Mouse (Mus musculus): ENCODE results near the gene Egfr. TPM values are rescaled to one million over a fixed set of nuclear protein-coding genes. Genes with fewer than 3 reads are reported as not detected.
A peak's percentile ranks its signal among the peaks of the same experiment; 100 is the strongest.

Egfr gene
- total RNA-seq (2012; rRNA removed) (0.04 TPM in 1 of 2 replicates, not detected in the other), total RNA-seq (2014; rRNA removed) (0.26 and 0.27 TPM in 2 replicates), polyA plus RNA-seq (2012; ENCODE audit: insufficient read length, low read depth) (not detected in 2 replicates)

DNA sequence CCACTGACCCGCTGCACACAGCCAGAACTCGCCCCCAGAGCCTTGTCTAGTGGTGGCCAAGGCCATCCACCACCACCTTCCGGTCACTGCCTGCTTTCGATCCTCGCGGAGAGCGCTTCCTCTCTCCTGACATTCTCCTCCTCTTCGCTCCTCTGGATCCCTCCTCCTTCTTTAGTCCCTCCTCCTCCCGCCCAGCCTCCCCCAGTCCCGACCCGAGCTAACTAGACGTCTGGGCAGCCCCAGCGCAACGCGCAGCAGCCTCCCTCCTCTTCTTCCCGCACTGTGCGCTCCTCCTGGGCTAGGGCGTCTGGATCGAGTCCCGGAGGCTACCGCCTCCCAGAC is at the start of gene Egfr:
Egfr (plus strand) TSS at position 197 of the 342 bp plus-strand sequence.
- in situ Hi-C loops (cut with MboI; ENCODE audit: low pct_ligation_motif_present, low pct_unique_long_range_greater_than_20kb, low sequenced_read_pairs) (no loop called here), dilution Hi-C loops (cut with MboI; ENCODE audit: extremely low pct_ligation_motif_present, extremely low pct_unique_long_range_greater_than_20kb, low sequenced_read_pairs) (no loop called here)
- Histone ChIP-seq H3K9me3 (replicated peaks; ENCODE audit: low read length) (no peaks in the 10 kb centered on the region), H3K27ac (ENCODE audit: insufficient read depth, low read depth) (no peak within 1 kb of the TSS), H3K4me1 (ENCODE audit: control insufficient read depth in 1 of 2, insufficient read depth in 2 of 2) (no peaks in the 10 kb centered on the region), H3K9ac (ENCODE audit: insufficient read depth, low read depth) (no peak within 1 kb of the TSS), H3K79me2 (replicated peaks; ENCODE audit: control insufficient read depth, extremely low read depth, insufficient read depth, poor library complexity, severe bottlenecking) (no peaks in the 10 kb centered on the region), H3K4me3 (replicated peaks in 1 of 3; ENCODE audit: low read depth in 2 of 3, low read length in 2 of 3, poor library complexity in 1 of 3) (no peak within 1 kb of the TSS), H3K36me3 (replicated peaks in 1 of 2; ENCODE audit: control insufficient read depth in 1 of 2, insufficient read depth in 1 of 2, low read length in 1 of 2) (no peaks in the 10 kb centered on the region), H3K27me3 (replicated peaks) (no peaks in the 10 kb centered on the region), H3K4me2 (ENCODE audit: insufficient read depth, low read depth, poor library complexity, severe bottlenecking) (no peak within 1 kb of the TSS)
- DNase-seq (ENCODE audit: extremely low read depth): no peak
- TF ChIP-seq MEF2A (IDR thresholded peaks at IDR 0.05; ENCODE audit: borderline replicate concordance, low read depth, low read length): no peak

GRCm38 (mm10) chr11:16703221-16703620 is 48.8 kb upstream of the Egfr start:
- Histone ChIP-seq H3K4me3 (replicated peaks in 1 of 3; ENCODE audit: low read depth in 2 of 3, low read length in 2 of 3, poor library complexity in 1 of 3) (no peak overlapping the region), H3K27ac (ENCODE audit: insufficient read depth, low read depth) (no peak overlapping the region), H3K36me3 (replicated peaks in 1 of 2; ENCODE audit: control insufficient read depth in 1 of 2, insufficient read depth in 1 of 2, low read length in 1 of 2) (no peaks in the 10 kb centered on the region), H3K9ac (ENCODE audit: insufficient read depth, low read depth) (no peak overlapping the region), H3K9me3 (replicated peaks; ENCODE audit: low read length) (no peaks in the 10 kb centered on the region), H3K4me1 (ENCODE audit: control insufficient read depth in 1 of 2, insufficient read depth in 2 of 2) (no peaks in the 10 kb centered on the region), H3K27me3 (replicated peaks) (no peaks in the 10 kb centered on the region), H3K4me2 (ENCODE audit: insufficient read depth, low read depth, poor library complexity, severe bottlenecking) (no peak overlapping the region), H3K79me2 (replicated peaks; ENCODE audit: control insufficient read depth, extremely low read depth, insufficient read depth, poor library complexity, severe bottlenecking) (no peaks in the 10 kb centered on the region; the same call in 1 of the 2 replicates)
- TF ChIP-seq TCF12 (IDR thresholded peaks at IDR 0.05; ENCODE audit: low read depth, low read length): no peak
- TF ChIP-seq PAX5 (IDR thresholded peaks at IDR 0.05; ENCODE audit: low read length): no peak
- TF ChIP-seq TBP (conservative IDR thresholded peaks at IDR 0.05; ENCODE audit: low read depth, low read length): no peak
- TF ChIP-seq RAD21 (IDR thresholded peaks at IDR 0.05; ENCODE audit: low read depth, low read length): no peak
- no peak for TF ChIP-seq UBTF (IDR thresholded peaks at IDR 0.05; ENCODE audit: low read depth, low read length)
- no peak for TF ChIP-seq IRF4 (IDR thresholded peaks at IDR 0.05; ENCODE audit: low read depth, low read length)
- no peak for TF ChIP-seq ELF1 (IDR thresholded peaks at IDR 0.05; ENCODE audit: low read depth, low read length)
- no peak for TF ChIP-seq NRF1 (IDR thresholded peaks at IDR 0.05; ENCODE audit: low read depth, low read length)
- dilution Hi-C loops (cut with MboI; ENCODE audit: extremely low pct_ligation_motif_present, extremely low pct_unique_long_range_greater_than_20kb, low sequenced_read_pairs) (no loop called here), in situ Hi-C loops (cut with MboI; ENCODE audit: low pct_ligation_motif_present, low pct_unique_long_range_greater_than_20kb, low sequenced_read_pairs) (no loop called here)
- DNase-seq (ENCODE audit: extremely low read depth): no peak

DNA sequence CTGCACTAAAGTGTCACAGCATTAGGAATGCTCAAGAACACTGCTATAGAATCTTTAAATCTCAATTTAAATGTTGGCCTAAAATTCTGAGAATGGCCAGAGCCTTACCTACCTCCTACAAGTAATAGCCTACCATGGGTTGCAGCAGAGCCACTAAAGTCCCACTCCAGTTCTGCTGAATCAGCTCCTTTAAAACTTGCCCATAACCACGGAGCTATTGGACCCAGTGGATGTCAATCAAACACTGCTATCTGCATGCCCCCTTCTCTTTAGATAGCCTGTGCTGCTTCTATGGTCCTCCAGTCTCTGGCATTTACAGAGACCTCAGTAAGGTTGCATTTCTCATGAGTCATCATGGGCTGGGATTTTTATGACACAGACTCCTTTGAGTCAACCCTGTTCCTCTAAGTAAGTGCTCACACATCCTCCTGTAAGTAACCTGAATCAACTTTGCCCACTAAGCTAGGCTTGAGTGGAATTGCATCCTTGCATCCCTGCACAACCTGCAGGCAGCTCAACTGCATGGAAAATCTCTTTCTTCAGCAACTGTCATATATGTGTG is 16.8 kb upstream of the Egfr start:
- Histone ChIP-seq H3K27me3 (replicated peaks) (no peaks in the 10 kb centered on the region), H3K27ac (ENCODE audit: insufficient read depth, low read depth) (no peak overlapping the region), H3K9ac (ENCODE audit: insufficient read depth, low read depth) (no peak overlapping the region), H3K36me3 (replicated peaks in 1 of 2; ENCODE audit: control insufficient read depth in 1 of 2, insufficient read depth in 1 of 2, low read length in 1 of 2) (no peaks in the 10 kb centered on the region), H3K4me1 (ENCODE audit: control insufficient read depth in 1 of 2, insufficient read depth in 2 of 2) (peaks cover 0 to 13% of the 10 kb centered on the region in 2 experiments; a peak in 2 of 4 replicates), H3K79me2 (replicated peaks; ENCODE audit: control insufficient read depth, extremely low read depth, insufficient read depth, poor library complexity, severe bottlenecking) (no peaks in the 10 kb centered on the region), H3K9me3 (replicated peaks; ENCODE audit: low read length) (no peaks in the 10 kb centered on the region), H3K4me3 (replicated peaks in 1 of 3; ENCODE audit: low read depth in 2 of 3, low read length in 2 of 3, poor library complexity in 1 of 3) (no peak overlapping the region), H3K4me2 (ENCODE audit: insufficient read depth, low read depth, poor library complexity, severe bottlenecking) (no peak overlapping the region)
- dilution Hi-C loops (cut with MboI; ENCODE audit: extremely low pct_ligation_motif_present, extremely low pct_unique_long_range_greater_than_20kb, low sequenced_read_pairs): no loop called here
- in situ Hi-C loops (cut with MboI; ENCODE audit: low pct_ligation_motif_present, low pct_unique_long_range_greater_than_20kb, low sequenced_read_pairs): loop anchor here (25.0 kb wide), 1 partner anchor 202 kb away; no protein-coding TSS in a partner anchor
- peak; percentile 25 for DNase-seq (ENCODE audit: extremely low read depth)
- no peak for TF ChIP-seq NELFE (IDR thresholded peaks at IDR 0.05; ENCODE audit: low read depth, low read length)
- peak; percentile 91 for TF ChIP-seq MAFK (IDR thresholded peaks at IDR 0.05; ENCODE audit: insufficient replicate concordance, low read length)

All from CH12.LX (cell line).